Mouse (Mus musculus) CD8-positive naive resting alpha-beta T cell, adult 57 days (primary cell): ENCODE data around the gene Gm9044. TPM values are rescaled to one million over a fixed set of nuclear protein-coding genes. Genes with fewer than 3 reads are reported as not detected.

ENCODE experiments used
- total RNA-seq: library from RNA; stranded (reverse); gene quantifications from one replicate; pipeline ENCODE4 v1.2.4, GENCODE M21; 2023

Gene Gm9044
- not detected for total RNA-seq

GRCm38 (mm10) chr10:118332308-118332707 lies at the start of gene Gm9044:
Gene Gm9044 (minus strand): TSS chr10:118332408.

GRCm38 (mm10) chr10:118354005-118354404 lies 21.8 kb upstream of the Gm9044 start, which contains the start of gene Gm9049:
Gene Gm9049 (minus strand): TSS chr10:118354105.

GRCm38 (mm10) chr10:118348579-118348978 lies 16.4 kb upstream of the Gm9044 start, which contains the start of gene Gm9048:
Gene Gm9048 (minus strand): TSS chr10:118348679.

GRCm38 (mm10) chr10:118343155-118343554 lies 10.9 kb upstream of the Gm9044 start, which contains the start of gene Gm9046:
Gene Gm9046 (minus strand): TSS chr10:118343255.

GRCm38 (mm10) chr10:118337731-118338130 lies 5.5 kb upstream of the Gm9044 start, which contains the start of gene Gm9045:
Gene Gm9045 (minus strand): TSS chr10:118337831.

GRCm38 (mm10) chr10:118326869-118327268 lies 5.3 kb downstream of the Gm9044 start, which contains the start of gene Gm9040:
Gene Gm9040 (minus strand): TSS chr10:118326969.

GRCm38 (mm10) chr10:118294938-118295337 lies 37.3 kb downstream of the Gm9044 start, which contains the start of gene Iltifb:
Gene Iltifb (minus strand): TSS chr10:118295038.

Other genes starting within 250 kb of the Gm9044 start
- 7.3 TPM for gene Mdm1, start 190.6 kb downstream of the Gm9044 start, total RNA-seq
- gene Il22, start 127.5 kb downstream of the Gm9044 start, total RNA-seq, result not detected
- gene Gm32717, start 91.6 kb downstream of the Gm9044 start, total RNA-seq, result 1.1 TPM
- 1.1 TPM for gene Gm32802, start 73.7 kb downstream of the Gm9044 start, total RNA-seq
- not detected for gene Iltifb, start 37.4 kb downstream of the Gm9044 start, total RNA-seq
- gene Gm9040, start 5.4 kb downstream of the Gm9044 start, total RNA-seq, result not detected
- not detected for gene Gm9045, start 5.4 kb upstream of the Gm9044 start, total RNA-seq
- not detected for gene Gm9046, start 10.8 kb upstream of the Gm9044 start, total RNA-seq
- not detected for gene Gm9048, start 16.3 kb upstream of the Gm9044 start, total RNA-seq
- not detected for gene Gm9049, start 21.7 kb upstream of the Gm9044 start, total RNA-seq
- gene Ifng, start 108.6 kb upstream of the Gm9044 start, total RNA-seq, result 4.9 TPM